Mouse (Mus musculus) natural killer cell, adult 2 months (primary cell): ENCODE data around the gene Ifna11.

Experiments
- DNase-seq, 2 experiments: peaks; one replicate each; pipeline ENCODE4 v3.0.0; 2022; ENCODE audit warnings: low spot score in 2 of 2

The Ifna11 gene

GRCm38 (mm10) chr4:88840058-88840457 lies 20.3 kb downstream of the Ifna11 start:
- DNase-seq, result no peak

DNA sequence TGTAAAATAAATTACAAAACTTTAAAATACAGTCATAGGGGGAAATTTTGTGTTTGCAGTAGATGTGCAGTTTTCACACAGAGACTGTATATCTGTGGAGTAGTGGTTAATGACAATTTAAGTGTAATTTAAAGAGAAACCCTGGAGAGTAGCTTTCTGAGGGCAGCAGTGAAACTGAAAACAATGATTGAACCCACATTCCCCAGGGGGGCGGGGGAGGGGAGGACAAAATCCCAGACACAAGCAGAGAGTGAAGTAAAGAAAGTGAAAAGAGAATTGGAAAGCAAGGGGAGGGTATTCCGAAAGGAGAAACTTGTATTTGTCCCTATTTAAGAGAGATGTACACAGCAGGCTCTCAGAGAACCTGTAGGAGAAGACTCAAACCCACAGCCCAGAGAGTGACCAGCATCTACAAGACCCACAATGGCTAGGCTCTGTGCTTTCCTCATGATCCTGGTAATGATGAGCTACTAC lies 21.7 kb downstream of the Ifna11 start, which contains the start of gene Ifna4:
Gene Ifna4, plus strand, starts transcription at position 424 of the 474 bp plus-strand sequence.
- DNase-seq, result no peak

GRCm38 (mm10) chr4:88845334-88845733 lies 25.6 kb downstream of the Ifna11 start:
- no peak for DNase-seq

- no peak for DNase-seq
These were observed 29.9 kb downstream of the Ifna11 start, which contains the start of gene Ifna1 for GRCm38 (mm10) chr4:88849698-88850097. Ifna1 (plus strand) TSS chr4:88850087.

DNA sequence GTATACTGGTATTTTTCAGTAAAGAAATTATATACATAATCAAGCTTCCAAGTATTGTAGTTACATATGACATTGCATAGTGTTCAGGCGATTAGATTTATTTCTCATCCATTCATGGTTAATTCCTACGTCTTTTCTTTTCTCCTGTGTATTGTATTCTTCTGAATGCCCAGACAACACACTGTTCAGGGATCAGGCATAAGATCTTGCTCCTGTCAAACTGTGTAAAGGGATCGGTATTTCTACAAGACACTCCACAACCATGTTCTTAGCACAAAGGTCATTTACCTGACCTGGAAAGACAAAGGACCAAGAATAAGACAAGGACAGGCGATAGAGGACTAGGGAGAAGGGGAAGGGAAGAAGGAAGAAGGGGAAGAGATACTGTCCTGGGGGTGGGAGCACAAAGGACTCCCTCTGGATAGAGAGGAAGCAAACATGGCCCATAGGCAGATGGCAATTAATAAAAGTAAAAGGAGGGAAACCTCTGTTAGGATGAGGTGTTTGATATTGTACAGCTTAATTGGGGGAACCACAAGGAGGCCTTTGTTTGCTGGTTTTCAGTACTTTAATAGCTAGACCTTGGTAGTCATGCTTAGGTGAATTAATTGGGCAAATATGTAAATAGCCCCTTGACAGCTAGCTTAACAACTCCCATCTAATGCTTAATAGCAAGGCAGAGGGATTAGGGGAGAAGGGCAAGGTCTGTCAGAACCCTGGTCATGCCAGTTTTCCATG lies 31.4 kb downstream of the Ifna11 start:
- no peak for DNase-seq

GRCm38 (mm10) chr4:88859214-88859613 lies 39.5 kb downstream of the Ifna11 start:
- no peak for DNase-seq

DNA sequence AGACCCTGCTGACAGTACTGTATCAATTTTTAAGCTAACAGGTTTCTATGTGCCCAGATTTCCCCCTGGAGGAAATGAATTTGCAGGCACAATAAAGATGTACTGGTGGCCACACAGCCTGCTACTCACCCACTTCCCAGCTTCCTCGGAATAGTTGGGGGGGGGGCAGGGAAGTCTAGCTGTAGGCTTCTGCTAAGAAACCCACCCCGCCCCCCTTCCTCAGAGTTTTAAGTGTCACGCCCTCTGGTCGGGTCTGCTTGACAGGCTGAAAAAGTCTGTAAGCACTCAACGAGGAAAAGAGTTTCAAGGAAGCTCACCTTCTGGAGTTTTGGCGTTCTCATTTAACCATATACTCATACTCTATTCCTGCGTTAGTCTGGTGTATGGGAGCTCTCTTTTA lies 43.5 kb downstream of the Ifna11 start:
- no peak for DNase-seq

- peak; percentile 78 to 79 for DNase-seq
These were observed 44.8 kb downstream of the Ifna11 start for GRCm38 (mm10) chr4:88864599-88864998.

GRCm38 (mm10) chr4:88865011-88865569 lies 45.3 kb downstream of the Ifna11 start:
- peak; percentile 14 to 30 for DNase-seq

- DNase-seq, result peak; percentile 71 to 80
These were observed 47.7 kb downstream of the Ifna11 start for GRCm38 (mm10) chr4:88867366-88867925.

DNA sequence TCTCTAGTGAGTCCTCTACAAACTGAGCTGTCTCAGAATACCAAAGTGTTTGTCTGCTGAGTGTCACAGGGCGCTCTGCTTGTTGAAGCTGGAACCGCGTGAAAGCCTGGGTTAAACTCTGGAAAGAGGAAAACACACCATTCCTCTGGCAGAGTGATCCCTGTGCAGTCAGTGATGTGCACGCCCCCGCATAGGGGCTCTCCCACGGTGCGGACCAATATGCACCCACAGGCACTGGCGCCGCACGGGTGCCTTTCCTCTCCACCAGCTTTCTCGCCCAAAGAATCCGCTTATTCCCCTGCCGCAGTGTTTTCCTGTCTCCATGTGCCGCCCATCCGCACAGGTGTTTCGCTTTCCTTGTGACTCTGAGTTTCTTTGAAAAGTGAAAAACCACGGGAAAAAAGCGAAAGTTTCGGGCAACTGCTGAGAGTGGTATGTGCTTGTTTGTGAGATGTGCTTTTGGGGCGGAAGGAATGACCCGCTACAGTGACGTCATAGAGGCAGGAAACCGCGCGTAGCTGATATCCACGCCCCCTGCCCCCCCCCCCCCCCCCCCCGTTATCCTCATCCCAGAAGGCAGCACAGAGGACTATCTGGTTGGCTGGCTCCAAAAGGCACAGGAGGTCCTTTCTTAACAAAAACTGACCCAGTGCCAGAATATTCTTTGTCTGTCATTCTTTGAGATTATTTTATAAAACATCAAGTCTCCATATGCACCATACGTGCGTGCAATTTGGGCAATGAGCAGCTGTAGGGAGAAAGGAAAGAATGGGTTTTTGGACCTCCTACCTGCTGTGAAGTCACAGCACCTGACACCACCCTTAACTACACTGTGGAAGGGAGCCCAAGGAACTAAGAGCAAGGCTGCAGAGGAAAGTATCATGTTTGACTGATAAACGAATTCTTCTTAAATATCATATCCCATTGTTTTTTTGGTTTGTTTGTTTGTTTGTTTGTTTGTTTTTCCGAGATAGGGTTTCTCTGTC lies 48.5 kb downstream of the Ifna11 start:
- peak; percentile 61 to 63 for DNase-seq
